Mouse (Mus musculus) limb, embryonic 10.5 days (tissue): ENCODE data around the gene Reps2. TPM values are rescaled to one million over a fixed set of nuclear protein-coding genes. Genes with fewer than 3 reads are reported as not detected.

Source experiments
- polyA plus RNA-seq: library from polyadenylated mRNA; unstranded; fragments of >200 nt; fragmentation: Nextera tagmentation; extraction: Ambion mirVana; gene quantifications from 2 replicates; pipeline ENCODE4 v1.2.1, GENCODE M21; 2016

The Reps2 gene
- polyA plus RNA-seq, 1 experiment from 2014 or later, result 0.33 TPM

Other genes starting within 250 kb of the Reps2 start
- gene Rbbp7, start 116.8 kb upstream of the Reps2 start, polyA plus RNA-seq, result 417 and 443 TPM in 2 replicates
- gene Txlng, start 185.8 kb upstream of the Reps2 start, polyA plus RNA-seq, result 16.0 and 16.1 TPM in 2 replicates
- 23.4 and 32.3 TPM in 2 replicates for gene Syap1, start 244.8 kb upstream of the Reps2 start, polyA plus RNA-seq